Mouse (Mus musculus): Measurements from ENCODE around the gene Rab28. TPM values are rescaled to one million over a fixed set of nuclear protein-coding genes. Genes with fewer than 3 reads are reported as not detected.
A peak's percentile ranks its signal among the peaks of the same experiment; 100 is the strongest.
"Not testable (repeated sequence)": the region's sequence is repeated elsewhere in the genome, so short reads cannot be mapped to it uniquely, and the experiment has no call there.

The Rab28 gene
- total RNA-seq (2015) (37.6 and 38.7 TPM in 2 replicates), total RNA-seq (2017) (23.7 and 30.2 TPM in 2 replicates)

- peak; percentile 92 for ATAC-seq (ENCODE audit: poor library complexity, severe bottlenecking)
These were observed at the start of gene Rab28 for GRCm38 (mm10) chr5:41708051-41708630. Gene Rab28 (minus strand): TSS chr5:41708157.

- ATAC-seq (ENCODE audit: poor library complexity, severe bottlenecking) = no peak
These were observed 49.4 kb upstream of the Rab28 start for GRCm38 (mm10) chr5:41757338-41757737.

GRCm38 (mm10) chr5:41756396-41756795 lies 48.4 kb upstream of the Rab28 start:
- ATAC-seq (ENCODE audit: poor library complexity, severe bottlenecking) = no peak

GRCm38 (mm10) chr5:41755373-41755960 lies 47.5 kb upstream of the Rab28 start:
- no peak for ATAC-seq (ENCODE audit: poor library complexity, severe bottlenecking)

- ATAC-seq (ENCODE audit: poor library complexity, severe bottlenecking) = no peak
These were observed 46.9 kb upstream of the Rab28 start for GRCm38 (mm10) chr5:41754836-41755235.

GRCm38 (mm10) chr5:41754226-41754775 lies 46.3 kb upstream of the Rab28 start:
- ATAC-seq (ENCODE audit: poor library complexity, severe bottlenecking) = no peak

GRCm38 (mm10) chr5:41752721-41753120 lies 44.8 kb upstream of the Rab28 start:
- ATAC-seq (ENCODE audit: poor library complexity, severe bottlenecking) = no peak

GRCm38 (mm10) chr5:41744898-41745780 lies 37.2 kb upstream of the Rab28 start:
- no peak for ATAC-seq (ENCODE audit: poor library complexity, severe bottlenecking)

GRCm38 (mm10) chr5:41744234-41744633 lies 36.3 kb upstream of the Rab28 start:
- no peak for ATAC-seq (ENCODE audit: poor library complexity, severe bottlenecking)

GRCm38 (mm10) chr5:41738817-41739216 lies 30.9 kb upstream of the Rab28 start:
- peak; percentile 94 for ATAC-seq (ENCODE audit: poor library complexity, severe bottlenecking)

- no peak for ATAC-seq (ENCODE audit: poor library complexity, severe bottlenecking)
These were observed 29.1 kb upstream of the Rab28 start for GRCm38 (mm10) chr5:41737039-41737438.

- ATAC-seq (ENCODE audit: poor library complexity, severe bottlenecking) = no peak
These were observed 19.1 kb upstream of the Rab28 start for GRCm38 (mm10) chr5:41727017-41727416.

GRCm38 (mm10) chr5:41725573-41725972 lies 17.6 kb upstream of the Rab28 start:
- ATAC-seq (ENCODE audit: poor library complexity, severe bottlenecking) = no peak

- peak; percentile 53 for ATAC-seq (ENCODE audit: poor library complexity, severe bottlenecking)
These were observed 592 bp downstream of the Rab28 start for GRCm38 (mm10) chr5:41707115-41708015.

GRCm38 (mm10) chr5:41706777-41707114 lies 1.2 kb downstream of the Rab28 start:
- ATAC-seq (ENCODE audit: poor library complexity, severe bottlenecking) = no peak

GRCm38 (mm10) chr5:41701085-41701484 lies 6.9 kb downstream of the Rab28 start:
- not testable (repeated sequence) for ATAC-seq (ENCODE audit: poor library complexity, severe bottlenecking)

- no peak for ATAC-seq (ENCODE audit: poor library complexity, severe bottlenecking)
These were observed 10.0 kb downstream of the Rab28 start for GRCm38 (mm10) chr5:41697958-41698357.

GRCm38 (mm10) chr5:41685016-41685415 lies 22.9 kb downstream of the Rab28 start:
- no peak for ATAC-seq (ENCODE audit: poor library complexity, severe bottlenecking)

- peak; percentile 18; the same call in 1 of the 2 replicates for ATAC-seq (ENCODE audit: poor library complexity, severe bottlenecking)
These were observed 24.0 kb downstream of the Rab28 start for GRCm38 (mm10) chr5:41683976-41684375.

- ATAC-seq (ENCODE audit: poor library complexity, severe bottlenecking) = no peak
These were observed 41.9 kb downstream of the Rab28 start for GRCm38 (mm10) chr5:41666012-41666411.

All from megakaryocyte, adult 5-6 weeks (primary cell).